Mouse (Mus musculus): ENCODE results near the gene Arnt.

- no peak; the same call in 1 of the 2 replicates for TF ChIP-seq CTCF (IDR thresholded peaks at IDR 0.05; ENCODE audit: borderline replicate concordance, insufficient read depth, low read depth, low read length)
- TF ChIP-seq POLR2A (IDR thresholded peaks at IDR 0.05; ENCODE audit: borderline replicate concordance, insufficient read depth, low read length), result no peak
Measured at GRCm38 (mm10) chr3:95394385-95394784, 39.8 kb upstream of the Arnt start.
